Mouse (Mus musculus) layer of hippocampus, adult 9-11 months (tissue): ENCODE measurements at regions not wholly inside any gene's neighbourhood (a gene's known extent, or its start where the extent isn't known, plus 50 kb on each side); places are given as distances from the start of the nearest gene placed in this dataset.
A peak's percentile ranks its signal among the peaks of the same experiment; 100 is the strongest.

Experiments
- DNase-seq: peaks from one replicate; pipeline ENCODE4 v3.0.0; 2022

GRCm38 (mm10) chr1:83496380-83496779, 88.4 kb upstream of the Sphkap start:
- DNase-seq = no peak

GRCm38 (mm10) chr1:83495022-83495421, 87.0 kb upstream of the Sphkap start:
- no peak for DNase-seq

GRCm38 (mm10) chr1:83479111-83479510, 71.1 kb upstream of the Sphkap start:
- peak; percentile 57 for DNase-seq
